Mouse (Mus musculus): ENCODE data around the gene Slc35f6.

Slc35f6 gene

GRCm38 (mm10) chr5:30630401-30630800 is 17.3 kb upstream of the Slc35f6 start:
- Histone ChIP-seq H3K4me3 (replicated peaks; ENCODE audit: low read length) (no peak overlapping the region), H3K27me3 (ENCODE audit: insufficient read depth, low read length) (peaks cover 48% of the 10 kb centered on the region), H3K9me3 (ENCODE audit: low read length) (no peaks in the 10 kb centered on the region), H3K36me3 (ENCODE audit: insufficient read depth, low read length) (no peaks in the 10 kb centered on the region), H3K4me1 (replicated peaks; ENCODE audit: low read depth, low read length) (no peaks in the 10 kb centered on the region; the same call in 1 of the 2 replicates)
- TF ChIP-seq NANOG (IDR thresholded peaks at IDR 0.05; ENCODE audit: borderline replicate concordance, low read length) (no peak), POU5F1 (IDR thresholded peaks at IDR 0.05; ENCODE audit: borderline replicate concordance, low read length) (no peak), CTCF (conservative IDR thresholded peaks at IDR 0.05; ENCODE audit: low read length) (no peak)

- H3K4me3 ChIP-seq (replicated peaks; ENCODE audit: low read length) = no peak overlapping the region
- TF ChIP-seq CTCF (conservative IDR thresholded peaks at IDR 0.05; ENCODE audit: low read length) (no peak), NANOG (IDR thresholded peaks at IDR 0.05; ENCODE audit: borderline replicate concordance, low read length) (no peak), POU5F1 (IDR thresholded peaks at IDR 0.05; ENCODE audit: borderline replicate concordance, low read length) (no peak)
- no peaks in the 10 kb centered on the region for H3K9me3 ChIP-seq (ENCODE audit: low read length)
- peaks cover 37% of the 10 kb centered on the region for H3K27me3 ChIP-seq (ENCODE audit: insufficient read depth, low read length)
- no peaks in the 10 kb centered on the region for H3K36me3 ChIP-seq (ENCODE audit: insufficient read depth, low read length)
- H3K4me1 ChIP-seq (replicated peaks; ENCODE audit: low read depth, low read length) = peaks cover 6% of the 10 kb centered on the region
These were observed 15.6 kb upstream of the Slc35f6 start for GRCm38 (mm10) chr5:30632134-30632533.

- Histone ChIP-seq H3K4me3 (replicated peaks; ENCODE audit: low read length) (no peak overlapping the region), H3K36me3 (ENCODE audit: insufficient read depth, low read length) (no peaks in the 10 kb centered on the region), H3K9me3 (ENCODE audit: low read length) (no peaks in the 10 kb centered on the region), H3K4me1 (replicated peaks; ENCODE audit: low read depth, low read length) (peaks cover 8% of the 10 kb centered on the region), H3K27me3 (ENCODE audit: insufficient read depth, low read length) (peaks cover 9% of the 10 kb centered on the region; the same call in 1 of the 2 replicates)
- TF ChIP-seq CTCF (conservative IDR thresholded peaks at IDR 0.05; ENCODE audit: low read length) (no peak), POU5F1 (IDR thresholded peaks at IDR 0.05; ENCODE audit: borderline replicate concordance, low read length) (no peak), NANOG (IDR thresholded peaks at IDR 0.05; ENCODE audit: borderline replicate concordance, low read length) (no peak)
These were observed 10.7 kb upstream of the Slc35f6 start for GRCm38 (mm10) chr5:30636994-30637393.

GRCm38 (mm10) chr5:30638041-30638440 is 9.7 kb upstream of the Slc35f6 start:
- Histone ChIP-seq H3K4me3 (replicated peaks; ENCODE audit: low read length) (no peak overlapping the region), H3K36me3 (ENCODE audit: insufficient read depth, low read length) (no peaks in the 10 kb centered on the region), H3K27me3 (ENCODE audit: insufficient read depth, low read length) (peaks cover 12% of the 10 kb centered on the region; the same call in 1 of the 2 replicates), H3K4me1 (replicated peaks; ENCODE audit: low read depth, low read length) (peaks cover 8% of the 10 kb centered on the region), H3K9me3 (ENCODE audit: low read length) (no peaks in the 10 kb centered on the region)
- peak; percentile 54 for TF ChIP-seq CTCF (conservative IDR thresholded peaks at IDR 0.05; ENCODE audit: low read length)
- no peak for TF ChIP-seq POU5F1 (IDR thresholded peaks at IDR 0.05; ENCODE audit: borderline replicate concordance, low read length)
- TF ChIP-seq NANOG (IDR thresholded peaks at IDR 0.05; ENCODE audit: borderline replicate concordance, low read length) = no peak

- Histone ChIP-seq H3K4me1 (replicated peaks; ENCODE audit: low read depth, low read length) (peaks cover 10% of the 10 kb centered on the region), H3K4me3 (replicated peaks; ENCODE audit: low read length) (no peak overlapping the region), H3K27me3 (ENCODE audit: insufficient read depth, low read length) (peaks cover 7% of the 10 kb centered on the region), H3K36me3 (ENCODE audit: insufficient read depth, low read length) (no peaks in the 10 kb centered on the region), H3K9me3 (ENCODE audit: low read length) (no peaks in the 10 kb centered on the region)
- no peak for TF ChIP-seq POU5F1 (IDR thresholded peaks at IDR 0.05; ENCODE audit: borderline replicate concordance, low read length)
- no peak for TF ChIP-seq NANOG (IDR thresholded peaks at IDR 0.05; ENCODE audit: borderline replicate concordance, low read length)
- no peak for TF ChIP-seq CTCF (conservative IDR thresholded peaks at IDR 0.05; ENCODE audit: low read length)
These were observed 4.1 kb upstream of the Slc35f6 start for GRCm38 (mm10) chr5:30643477-30644179.

- Histone ChIP-seq H3K27me3 (ENCODE audit: insufficient read depth, low read length) (peaks cover 7% of the 10 kb centered on the region), H3K36me3 (ENCODE audit: insufficient read depth, low read length) (peaks cover 18% of the 10 kb centered on the region), H3K9me3 (ENCODE audit: low read length) (no peaks in the 10 kb centered on the region), H3K4me3 (replicated peaks; ENCODE audit: low read length) (no peak overlapping the region), H3K4me1 (replicated peaks; ENCODE audit: low read depth, low read length) (peaks cover 31% of the 10 kb centered on the region)
- no peak for TF ChIP-seq POU5F1 (IDR thresholded peaks at IDR 0.05; ENCODE audit: borderline replicate concordance, low read length)
- TF ChIP-seq CTCF (conservative IDR thresholded peaks at IDR 0.05; ENCODE audit: low read length) = no peak
- TF ChIP-seq NANOG (IDR thresholded peaks at IDR 0.05; ENCODE audit: borderline replicate concordance, low read length) = no peak
These were observed 1.7 kb upstream of the Slc35f6 start for GRCm38 (mm10) chr5:30646036-30646435.

- TF ChIP-seq POU5F1 (IDR thresholded peaks at IDR 0.05; ENCODE audit: borderline replicate concordance, low read length) = no peak
- no peak for TF ChIP-seq NANOG (IDR thresholded peaks at IDR 0.05; ENCODE audit: borderline replicate concordance, low read length)
- no peak for TF ChIP-seq CTCF (conservative IDR thresholded peaks at IDR 0.05; ENCODE audit: low read length)
- no peaks in the 10 kb centered on the region for H3K9me3 ChIP-seq (ENCODE audit: low read length)
- H3K27me3 ChIP-seq (ENCODE audit: insufficient read depth, low read length) = peaks cover 6% of the 10 kb centered on the region
- H3K36me3 ChIP-seq (ENCODE audit: insufficient read depth, low read length) = peaks cover 29% of the 10 kb centered on the region
- H3K4me1 ChIP-seq (replicated peaks; ENCODE audit: low read depth, low read length) = peaks cover 39% of the 10 kb centered on the region
- peak overlapping the region; percentile 96 for H3K4me3 ChIP-seq (replicated peaks; ENCODE audit: low read length)
These were observed 337 bp upstream of the Slc35f6 start for GRCm38 (mm10) chr5:30647396-30647795.

GRCm38 (mm10) chr5:30649558-30649957 is 1.8 kb downstream of the Slc35f6 start:
- no peak for TF ChIP-seq CTCF (conservative IDR thresholded peaks at IDR 0.05; ENCODE audit: low read length)
- no peak for TF ChIP-seq NANOG (IDR thresholded peaks at IDR 0.05; ENCODE audit: borderline replicate concordance, low read length)
- no peak for TF ChIP-seq POU5F1 (IDR thresholded peaks at IDR 0.05; ENCODE audit: borderline replicate concordance, low read length)
- H3K27me3 ChIP-seq (ENCODE audit: insufficient read depth, low read length) = peaks cover under 1% of the 10 kb centered on the region; the same call in 1 of the 2 replicates
- peak overlapping the region; percentile 96; the same call in 1 of the 2 replicates for H3K4me3 ChIP-seq (replicated peaks; ENCODE audit: low read length)
- no peaks in the 10 kb centered on the region for H3K9me3 ChIP-seq (ENCODE audit: low read length)
- H3K36me3 ChIP-seq (ENCODE audit: insufficient read depth, low read length) = peaks cover 50% of the 10 kb centered on the region
- H3K4me1 ChIP-seq (replicated peaks; ENCODE audit: low read depth, low read length) = peaks cover 40% of the 10 kb centered on the region
